Mouse (Mus musculus): ENCODE results near the gene Evc2. TPM values are rescaled to one million over a fixed set of nuclear protein-coding genes. Genes with fewer than 3 reads are reported as not detected.

The Evc2 gene
- polyA plus RNA-seq, 1 experiment from 2014 or later: 27.4 TPM

Other genes starting within 250 kb of the Evc2 start
- gene Crmp1, start 96.6 kb upstream of the Evc2 start, polyA plus RNA-seq (2015; fragmentation: Nextera tagmentation; extraction: Ambion mirVana): 23.5 and 26.4 TPM in 2 replicates
- gene Evc, start 1.6 kb upstream of the Evc2 start, polyA plus RNA-seq (2015; fragmentation: Nextera tagmentation; extraction: Ambion mirVana): 33.5 and 35.5 TPM in 2 replicates

All from embryonic facial prominence, embryonic 13.5 days (tissue).